8 mouse cellular contexts compared by ENCODE assay signal in genomic region chr15:12119129-12119466, GRCm38 (mm10). TPM values are rescaled to one million over a fixed set of nuclear protein-coding genes. Genes with fewer than 3 reads are reported as not detected.
DNase-seq lines count a peak whose midpoint lies in the region; ATAC-seq and TF ChIP-seq lines count a peak whose summit lies in the region.

No protein-coding gene starts in this region.

- H3K27ac ChIP-seq in heart, embryonic 14.5 days (replicated peaks in 1 of 2; ENCODE audit: control insufficient read depth in 1 of 2, insufficient read depth in 1 of 2, low read depth in 2 of 2, low read length in 2 of 2), result peak overlapping the region; percentile 77 to 98
- H3K27ac ChIP-seq in hindbrain, embryonic 11.5 days (ENCODE audit: low read depth, low read length), result no peak overlapping the region
- no peak overlapping the region for H3K27ac ChIP-seq in midbrain, embryonic 11.5 days (ENCODE audit: low read depth, low read length)

- WGBS in heart, embryonic 14.5 days, result 7% methylated on average over 7 of the region's 7 CpGs
- WGBS in hindbrain, embryonic 11.5 days, result 10% methylated on average over 7 of the region's 7 CpGs
- 15% methylated on average over 7 of the region's 7 CpGs for WGBS in midbrain, embryonic 11.5 days

- no peak for TF ChIP-seq CTCF in G1E (IDR thresholded peaks at IDR 0.05; ENCODE audit: low read depth, low read length)

- no peaks in the 10 kb centered on the region for H3K9me3 ChIP-seq in heart, embryonic 14.5 days (ENCODE audit: control insufficient read depth, low read length)
- H3K9me3 ChIP-seq in G1E (replicated peaks), result no peaks in the 10 kb centered on the region
- no peaks in the 10 kb centered on the region for H3K9me3 ChIP-seq in hindbrain, embryonic 11.5 days (ENCODE audit: control insufficient read depth, low read length)
- no peaks in the 10 kb centered on the region for H3K9me3 ChIP-seq in midbrain, embryonic 11.5 days (ENCODE audit: control insufficient read depth, low read length)

- H3K9ac ChIP-seq in heart, embryonic 14.5 days (ENCODE audit: low read length), result peak overlapping the region; percentile 100
- H3K9ac ChIP-seq in hindbrain, embryonic 11.5 days (ENCODE audit: low read depth, low read length), result peak overlapping the region; percentile 97
- peak overlapping the region; percentile 98 for H3K9ac ChIP-seq in midbrain, embryonic 11.5 days (ENCODE audit: low read length)

- peak overlapping the region; percentile 90 for H3K4me2 ChIP-seq in heart, embryonic 14.5 days (ENCODE audit: low read length)
- H3K4me2 ChIP-seq in hindbrain, embryonic 11.5 days (replicated peaks; ENCODE audit: low read depth, low read length), result peak overlapping the region; percentile 87
- H3K4me2 ChIP-seq in midbrain, embryonic 11.5 days, result peak overlapping the region; percentile 88

- H3K27me3 ChIP-seq in heart, embryonic 14.5 days (ENCODE audit: control insufficient read depth, insufficient read depth, low read length), result no peaks in the 10 kb centered on the region
- H3K27me3 ChIP-seq in G1E (ENCODE audit: insufficient read depth, low read length), result no peaks in the 10 kb centered on the region
- no peaks in the 10 kb centered on the region for H3K27me3 ChIP-seq in hindbrain, embryonic 11.5 days (ENCODE audit: control insufficient read depth, insufficient read depth, low read length)
- H3K27me3 ChIP-seq in midbrain, embryonic 11.5 days (ENCODE audit: control insufficient read depth, insufficient read depth, low read length), result no peaks in the 10 kb centered on the region

- peaks cover 18% of the 10 kb centered on the region for H3K36me3 ChIP-seq in heart, embryonic 14.5 days (ENCODE audit: control insufficient read depth, insufficient read depth, low read length)
- H3K36me3 ChIP-seq in G1E (replicated peaks), result peaks cover 15% of the 10 kb centered on the region
- H3K36me3 ChIP-seq in hindbrain, embryonic 11.5 days (ENCODE audit: control insufficient read depth, insufficient read depth, low read length), result no peaks in the 10 kb centered on the region
- no peaks in the 10 kb centered on the region for H3K36me3 ChIP-seq in midbrain, embryonic 11.5 days (ENCODE audit: control insufficient read depth, insufficient read depth, low read length)

- ATAC-seq in heart, embryonic 14.5 days (ENCODE audit: insufficient number of reproducible peaks, insufficient read depth, low FRiP score, low read depth), result no peak
- ATAC-seq in G1E (ENCODE audit: extremely low read depth, insufficient number of reproducible peaks, low FRiP score, poor library complexity, severe bottlenecking), result no peak
- no peak; the same call in 1 of the 2 replicates for ATAC-seq in hindbrain, embryonic 11.5 days (ENCODE audit: low FRiP score)
- ATAC-seq in midbrain, embryonic 11.5 days (ENCODE audit: low FRiP score), result no peak
- no peak for ATAC-seq in megakaryocyte progenitor cell, adult 5-6 weeks (replicated peaks; ENCODE audit: poor library complexity)

- DNase-seq in heart, adult 9 months (ENCODE audit: low spot score in 2 of 2), result no peak
- no peak for DNase-seq in G1E (ENCODE audit: low spot score)
- DNase-seq in hindbrain, embryonic 11.5 days (ENCODE audit: low spot score), result no peak
- DNase-seq in midbrain, embryonic 11.5 days (ENCODE audit: low spot score, missing footprints), result no peak
- DNase-seq in right cerebral cortex, postnatal 4 days, result no peak
- DNase-seq in adrenal gland, adult 8-10 months, result no peak

- peak overlapping the region; percentile 99 to 100 for H3K4me3 ChIP-seq in heart, embryonic 14.5 days (ENCODE audit: control insufficient read depth in 1 of 2, insufficient read depth in 1 of 2, low read depth in 1 of 2, low read length in 2 of 2)
- peak overlapping the region; percentile 92 for H3K4me3 ChIP-seq in G1E (ENCODE audit: low read depth, low read length)
- peak overlapping the region; percentile 99 for H3K4me3 ChIP-seq in hindbrain, embryonic 11.5 days (ENCODE audit: low read depth, low read length)
- H3K4me3 ChIP-seq in midbrain, embryonic 11.5 days (ENCODE audit: low read depth, low read length), result peak overlapping the region; percentile 99

- H3K4me1 ChIP-seq in heart, embryonic 14.5 days (ENCODE audit: control insufficient read depth in 2 of 2, insufficient read depth in 2 of 2, low read length in 2 of 2), result peaks cover 10 to 19% of the 10 kb centered on the region in 2 experiments
- H3K4me1 ChIP-seq in G1E (ENCODE audit: insufficient read depth, low read depth, low read length), result peaks cover 36% of the 10 kb centered on the region
- peaks cover 2% of the 10 kb centered on the region; the same call in 1 of the 2 replicates for H3K4me1 ChIP-seq in hindbrain, embryonic 11.5 days (replicated peaks; ENCODE audit: control insufficient read depth, insufficient read depth, low read length)
- H3K4me1 ChIP-seq in midbrain, embryonic 11.5 days (ENCODE audit: control insufficient read depth, insufficient read depth, low read length), result peaks cover 13% of the 10 kb centered on the region

RNA-seq across cellular contexts. Expression of gene Zfr, which starts 1.5 kb away (rescaled TPM):
- 136 and 142 TPM in 2 replicates for polyA plus RNA-seq in heart, embryonic 14.5 days (2014; fragmentation: Nextera tagmentation; extraction: Ambion mirVana)
- total RNA-seq in G1E (2014; fragmentation: Nextera tagmentation) (421 and 506 TPM in 2 replicates), G1E (2017) (66.9 and 77.6 TPM in 2 replicates)
- 65.3 and 67.7 TPM in 2 replicates for polyA plus RNA-seq in G1E (2012)
- 142 and 165 TPM in 2 replicates for polyA plus RNA-seq in hindbrain, embryonic 11.5 days (2014; fragmentation: Nextera tagmentation; extraction: Ambion mirVana)
- 137 and 138 TPM in 2 replicates for polyA plus RNA-seq in midbrain, embryonic 11.5 days (2014; fragmentation: Nextera tagmentation; extraction: Ambion mirVana)
- total RNA-seq in megakaryocyte progenitor cell, adult 5-6 weeks (2015), result 141 and 147 TPM in 2 replicates
- total RNA-seq in megakaryocyte progenitor cell, adult 5-6 weeks (2017), result 49.0 and 63.7 TPM in 2 replicates
- total RNA-seq in adrenal gland, adult 8-10 months (2022), result 100 to 1,000 TPM; 109 to 191 (median 172) TPM

Comparison
In these comparisons a context has a peak if more than half of its experiments do, and no peak if none do; other contexts are left out.
1. H3K27ac ChIP-seq: peak in heart, embryonic 14.5 days (2 of 2); none in hindbrain, embryonic 11.5 days (single experiment) and midbrain, embryonic 11.5 days (single experiment).
2. Peak in every context shown above with its lines, with median percentiles within 50 percentile points of each other: H3K4me2 ChIP-seq, H3K4me3 ChIP-seq and H3K9ac ChIP-seq.